Mouse (Mus musculus) telencephalon, adult 2 months (tissue): Measurements from ENCODE around the gene Mpnd.
"Not testable (repeated sequence)": the region's sequence is repeated elsewhere in the genome, so short reads cannot be mapped to it uniquely, and the experiment has no call there.

Source experiments
- DNase-seq: peaks from one replicate; pipeline ENCODE4 v3.0.0-alpha.2; 2011; ENCODE audit warnings: low read depth, low spot score

The Mpnd gene

GRCm38 (mm10) chr17:56038583-56039261 lies 33.2 kb downstream of the Mpnd start:
- DNase-seq = no peak

GRCm38 (mm10) chr17:56039345-56039744 lies 33.8 kb downstream of the Mpnd start:
- DNase-seq = no peak

- DNase-seq = peak; percentile 97
These were observed 34.7 kb downstream of the Mpnd start, which contains the start of gene Chaf1a for GRCm38 (mm10) chr17:56040030-56040856. TSS of gene Chaf1a (plus strand) at chr17:56040439.

GRCm38 (mm10) chr17:56040857-56041163 lies 35.3 kb downstream of the Mpnd start:
- DNase-seq = no peak

GRCm38 (mm10) chr17:56051369-56051768 lies 45.9 kb downstream of the Mpnd start:
- no peak for DNase-seq

- DNase-seq = no peak
These were observed 49.4 kb downstream of the Mpnd start for GRCm38 (mm10) chr17:56054938-56055337.

GRCm38 (mm10) chr17:56055945-56056678 lies 50.6 kb downstream of the Mpnd start:
- no peak for DNase-seq

GRCm38 (mm10) chr17:56057381-56058120 lies 52.0 kb downstream of the Mpnd start:
- no peak for DNase-seq

GRCm38 (mm10) chr17:56062081-56062480 lies 56.6 kb downstream of the Mpnd start:
- DNase-seq = no peak

- DNase-seq = not testable (repeated sequence)
These were observed 60.2 kb downstream of the Mpnd start for GRCm38 (mm10) chr17:56065715-56066114.
